Mouse (Mus musculus) Patski (cell line): Measurements from ENCODE around the gene Gmeb2. TPM values are rescaled to one million over a fixed set of nuclear protein-coding genes. Genes with fewer than 3 reads are reported as not detected.

Experiments used
- ATAC-seq: fragments of 100-300 bp; one replicate; pipeline ENCODE4 v1.8.0; 2021
- CTCF ChIA-PET: fragments of 350-600 bp; sonication (Branson Sonifier 250); formaldehyde crosslinking; loops from one replicate; lab custom pipeline; 2022; ENCODE audit warnings: inconsistent platforms; lab: Charles Lee
- POLR2A ChIA-PET: fragments of 350-600 bp; sonication (Branson Sonifier 250); formaldehyde crosslinking; loops from one replicate; lab custom pipeline; 2022; ENCODE audit warnings: antibody characterized with exemption, inconsistent platforms; lab: Charles Lee
- DNase-seq: peaks from one replicate; pipeline ENCODE4 v3.0.0-alpha.2; 2011; ENCODE audit warnings: low read depth, low spot score
- H3K27me3 ChIP-seq: fragments of 371-371 bp; one replicate; pipeline ENCODE4 v1.5.1; 2021
- CTCF ChIP-seq: fragments of 100-300 bp; IDR thresholded peaks from one replicate; pipeline ENCODE4 v1.5.1; 2021
- in situ Hi-C: fragments of 300-500 bp; cut with MboI; formaldehyde crosslinking; loops from 3 replicates; pipeline ENCODE4 v1.11.1; 2018; ENCODE audit warnings: low pct_unique_long_range_greater_than_20kb, mixed read lengths
- polyA plus RNA-seq: library from polyadenylated mRNA; unstranded; gene quantifications from one replicate; pipeline ENCODE4 v1.2.3, GENCODE M21; 2021

Gmeb2 gene
- polyA plus RNA-seq, 1 experiment from 2014 or later = 21.3 TPM

GRCm38 (mm10) chr2:181277866-181278265, 10.0 kb downstream of the Gmeb2 start:
- in situ Hi-C loops = no loop called here

GRCm38 (mm10) chr2:181276766-181277165, 11.1 kb downstream of the Gmeb2 start:
- ATAC-seq (no peak), DNase-seq (no peak)
- TF ChIP-seq CTCF = no peak
- in situ Hi-C loops = no loop called here
- H3K27me3 ChIP-seq = no peaks in the 10 kb centered on the region
- ChIA-PET CTCF (interaction anchor here (1.5 kb wide), 1 partner anchor 21 kb away, joined by 3 read pairs; no protein-coding TSS in a partner anchor), POLR2A (interaction anchor here (0.9 kb wide), 1 partner anchor 13 kb away, joined by 3 read pairs; no protein-coding TSS in a partner anchor)

More at GRCm38 (mm10) chr2:181277866-181278265, 10.0 kb downstream of the Gmeb2 start:
- DNase-seq (no peak), ATAC-seq (no peak)
- ChIA-PET CTCF (interaction anchor here (1.5 to 2.0 kb wide), 3 partner anchors 12 to 23 kb away, joined by 3 to 7 read pairs (median 4); no protein-coding TSS in a partner anchor), POLR2A (no interaction called here)
- TF ChIP-seq CTCF = no peak
- no peaks in the 10 kb centered on the region for H3K27me3 ChIP-seq

- ChIA-PET POLR2A (no interaction called here), CTCF (interaction anchor here (2.3 kb wide), 1 partner anchor 10 kb away, joined by 12 read pairs; no protein-coding TSS in a partner anchor)
- ATAC-seq (no peak), DNase-seq (no peak)
- no peaks in the 10 kb centered on the region for H3K27me3 ChIP-seq
- no peak for TF ChIP-seq CTCF
- in situ Hi-C loops = no loop called here
Observed at GRCm38 (mm10) chr2:181274639-181275038, 13.2 kb downstream of the Gmeb2 start.

GRCm38 (mm10) chr2:181273829-181274228, 14.0 kb downstream of the Gmeb2 start:
- DNase-seq (no peak), ATAC-seq (no peak)
- TF ChIP-seq CTCF = no peak
- CTCF ChIA-PET = interaction anchor here (2.3 kb wide), 1 partner anchor 11 kb away, joined by 12 read pairs; no protein-coding TSS in a partner anchor
- no peaks in the 10 kb centered on the region for H3K27me3 ChIP-seq
- in situ Hi-C loops = no loop called here
- POLR2A ChIA-PET = no interaction called here

- ChIA-PET CTCF (no interaction called here), POLR2A (no interaction called here)
- ATAC-seq (no peak), DNase-seq (no peak)
- no peak for TF ChIP-seq CTCF
- H3K27me3 ChIP-seq = no peaks in the 10 kb centered on the region
- in situ Hi-C loops = no loop called here
Observed at GRCm38 (mm10) chr2:181272092-181272491, 15.7 kb downstream of the Gmeb2 start.

- no peaks in the 10 kb centered on the region for H3K27me3 ChIP-seq
- ATAC-seq = no peak
- ChIA-PET POLR2A (no interaction called here), CTCF (interaction anchor here (1.4 to 3.0 kb wide), 2 partner anchors 11 to 14 kb away, joined by 7 to 10 read pairs; no protein-coding TSS in a partner anchor)
- TF ChIP-seq CTCF = no peak
- in situ Hi-C loops = no loop called here
- DNase-seq = no peak
Observed at GRCm38 (mm10) chr2:181266839-181267238, 21.0 kb downstream of the Gmeb2 start.

- ATAC-seq (no peak), DNase-seq (no peak)
- no peaks in the 10 kb centered on the region for H3K27me3 ChIP-seq
- CTCF ChIA-PET = no interaction called here
- in situ Hi-C loops = loop anchor here (5.0 kb wide), 1 partner anchor 66 kb away; the partner anchor contains the start of gene Ppdpf
- POLR2A ChIA-PET = no interaction called here
- no peak for TF ChIP-seq CTCF
Observed at GRCm38 (mm10) chr2:181253248-181253647, 34.6 kb downstream of the Gmeb2 start.

GRCm38 (mm10) chr2:181251841-181252240, 36.0 kb downstream of the Gmeb2 start:
- ATAC-seq (no peak), DNase-seq (no peak)
- TF ChIP-seq CTCF = no peak
- H3K27me3 ChIP-seq = no peaks in the 10 kb centered on the region
- in situ Hi-C loops = loop anchor here (5.0 kb wide), 1 partner anchor 65 kb away; the partner anchor contains the start of gene Ppdpf
- POLR2A ChIA-PET = no interaction called here
- CTCF ChIA-PET = no interaction called here

GRCm38 (mm10) chr2:181249217-181249616, 38.6 kb downstream of the Gmeb2 start:
- ChIA-PET POLR2A (no interaction called here), CTCF (interaction anchor here (1.5 kb wide), 1 partner anchor 10 kb away, joined by 4 read pairs; no protein-coding TSS in a partner anchor)
- no peak for ATAC-seq
- no peak for TF ChIP-seq CTCF
- DNase-seq = no peak
- in situ Hi-C loops = no loop called here
- no peaks in the 10 kb centered on the region for H3K27me3 ChIP-seq

GRCm38 (mm10) chr2:181245031-181245430, 42.8 kb downstream of the Gmeb2 start:
- DNase-seq = no peak
- H3K27me3 ChIP-seq = no peaks in the 10 kb centered on the region
- ATAC-seq = no peak
- TF ChIP-seq CTCF = no peak
- in situ Hi-C loops = no loop called here
- ChIA-PET CTCF (no interaction called here), POLR2A (interaction anchor here (1.3 kb wide), 1 partner anchor 12 kb away, joined by 3 read pairs; no protein-coding TSS in a partner anchor)

- TF ChIP-seq CTCF = no peak
- ATAC-seq (no peak), DNase-seq (no peak)
- ChIA-PET POLR2A (interaction anchor here (1.3 to 2.0 kb wide), 2 partner anchors 13 to 43 kb away, joined by 3 to 11 read pairs; no protein-coding TSS in a partner anchor), CTCF (interaction anchor here (1.1 to 2.4 kb wide), 2 partner anchors 11 to 19 kb away, joined by 3 to 11 read pairs; no protein-coding TSS in a partner anchor)
- H3K27me3 ChIP-seq = no peaks in the 10 kb centered on the region
- in situ Hi-C loops = no loop called here
Observed at GRCm38 (mm10) chr2:181243706-181244394, 44.0 kb downstream of the Gmeb2 start.
